Mouse (Mus musculus) megakaryocyte progenitor cell, adult 5-6 weeks (primary cell): Measurements from ENCODE around the gene Ankrd33. TPM values are rescaled to one million over a fixed set of nuclear protein-coding genes. Genes with fewer than 3 reads are reported as not detected.

Experiments
- ATAC-seq: replicated peaks from 2 replicates; pipeline ENCODE4 v1.8.0; 2016; ENCODE audit warnings: mild to moderate bottlenecking, moderate TSS enrichment, inconsistent platforms; ENCODE audit not compliant: poor library complexity
- total RNA-seq, 2 experiments: library from RNA; stranded (forward) in 1 of 2; stranded (reverse) in 1 of 2; fragments of 157-497, 149-512 nt in 1 of 2; fragments of 200-1000 nt in 1 of 2; gene quantifications; 2 replicates each; pipeline versions ENCODE4 v1.2.3 to v1.2.4; 2015 to 2017

Ankrd33 gene
- total RNA-seq, 2 experiments from 2014 or later, result not detected

- no peak for ATAC-seq
These were observed 6.1 kb downstream of the Ankrd33 start for GRCm38 (mm10) chr15:101121411-101122289.

GRCm38 (mm10) chr15:101122290-101122589, 6.7 kb downstream of the Ankrd33 start:
- ATAC-seq, result no peak

DNA sequence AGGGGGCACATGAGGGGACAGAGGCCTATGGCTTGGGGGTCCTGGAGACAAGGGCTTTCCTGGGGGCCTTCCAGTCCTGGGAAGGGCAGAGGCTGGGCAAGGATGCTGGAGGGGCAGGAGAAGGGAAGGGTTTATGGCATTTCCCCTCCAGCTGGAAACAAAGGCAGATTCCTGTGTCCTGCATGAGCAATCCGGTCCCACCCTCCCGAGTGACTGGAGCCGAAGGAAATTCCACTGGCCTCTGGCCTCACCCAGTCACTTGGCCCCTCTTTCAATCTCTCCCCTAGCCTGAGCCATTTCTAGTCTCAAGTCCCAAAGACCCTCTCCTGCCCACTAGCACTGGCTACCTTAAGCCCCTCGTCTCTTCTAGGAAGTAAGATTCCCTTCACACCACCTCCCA, 7.6 kb downstream of the Ankrd33 start:
- no peak for ATAC-seq

DNA sequence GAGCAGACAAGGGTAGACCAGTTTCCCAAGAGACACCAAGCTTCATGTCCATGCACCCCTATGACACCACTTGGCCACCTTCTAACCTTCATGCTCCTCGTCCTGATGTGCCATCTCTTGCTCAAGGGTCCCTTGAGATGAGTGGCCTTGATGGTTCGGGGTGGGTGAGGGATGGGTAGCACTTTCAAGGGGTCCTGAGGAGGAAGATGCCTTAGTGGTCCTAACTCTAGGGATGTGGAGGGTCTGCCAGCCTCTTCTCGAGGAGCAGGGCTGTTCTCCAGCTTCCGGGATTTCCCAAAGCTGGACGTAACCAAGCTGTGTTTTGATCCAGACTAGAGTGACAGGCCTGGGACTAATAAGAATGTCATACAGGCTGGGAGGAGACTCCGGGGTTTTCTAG, 10.0 kb downstream of the Ankrd33 start:
- ATAC-seq, result no peak

GRCm38 (mm10) chr15:101126876-101127544, 11.5 kb downstream of the Ankrd33 start:
- ATAC-seq, result no peak

DNA sequence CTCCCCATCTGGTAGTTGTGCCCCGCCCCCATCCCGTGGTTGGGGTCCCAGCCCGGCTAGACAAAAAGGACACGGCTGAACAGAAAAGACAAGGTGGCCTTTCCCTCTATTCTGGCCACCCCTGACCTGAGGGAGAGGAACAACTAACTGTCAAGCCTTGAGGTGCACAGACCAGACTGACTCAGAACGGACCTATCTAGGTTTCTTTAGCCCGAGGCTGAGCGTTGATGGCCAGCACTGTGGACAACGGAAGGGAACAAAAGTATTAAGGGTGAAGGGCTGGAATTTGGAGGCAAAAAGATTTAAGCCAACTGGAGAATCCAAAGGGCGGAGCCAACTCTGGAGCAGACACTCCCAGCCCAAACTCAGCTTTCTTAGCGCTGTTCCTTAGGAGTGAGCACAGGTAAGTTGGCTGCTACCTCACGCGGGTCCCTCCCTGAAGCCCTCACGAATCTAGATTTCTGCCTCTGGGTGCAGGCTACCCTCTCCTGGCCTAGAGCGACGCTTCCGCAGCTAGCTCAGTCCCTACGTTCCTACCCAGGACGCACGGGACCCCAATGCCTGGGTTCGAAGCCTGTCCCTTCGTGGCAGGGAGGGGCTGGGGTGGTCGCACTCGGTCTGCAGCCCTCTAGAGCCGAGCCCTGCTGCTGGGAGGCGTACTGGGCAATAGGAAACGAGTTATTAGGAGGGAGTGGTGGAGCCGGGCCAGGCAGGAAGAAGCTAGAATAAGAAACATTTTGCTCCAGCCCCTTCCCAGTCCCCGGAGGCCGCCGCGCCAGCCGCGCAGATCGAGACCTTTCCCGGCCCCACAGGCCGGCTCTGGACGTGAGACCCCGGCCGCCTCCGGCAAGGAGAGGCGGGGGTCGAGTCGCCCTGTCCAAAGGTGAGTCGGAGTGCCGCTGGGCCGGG, 12.9 kb downstream of the Ankrd33 start, which contains the start of gene Acvrl1:
Gene Acvrl1, plus strand, starts transcription at position 342 of the 909 bp plus-strand sequence.
- no peak for ATAC-seq

DNA sequence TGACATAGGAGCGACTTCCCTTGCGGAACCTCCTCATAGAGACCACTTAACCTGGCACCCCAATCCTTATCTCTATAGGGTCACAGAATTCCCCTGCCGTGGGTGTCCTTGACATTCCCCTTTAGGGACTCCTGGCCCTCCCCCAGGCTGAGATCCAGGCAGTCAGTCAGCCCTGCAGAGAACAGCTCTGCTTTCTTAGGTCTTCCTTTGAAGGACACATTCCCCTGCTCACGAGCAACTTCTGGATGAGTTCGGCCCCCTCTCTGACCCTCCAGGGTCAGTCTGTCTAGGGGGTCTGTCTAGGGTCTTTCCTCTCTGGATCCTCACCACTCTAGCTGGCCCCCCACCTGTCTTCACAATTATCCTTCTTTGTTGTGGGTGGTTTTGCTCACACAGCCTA, 13.9 kb downstream of the Ankrd33 start:
- no peak for ATAC-seq

DNA sequence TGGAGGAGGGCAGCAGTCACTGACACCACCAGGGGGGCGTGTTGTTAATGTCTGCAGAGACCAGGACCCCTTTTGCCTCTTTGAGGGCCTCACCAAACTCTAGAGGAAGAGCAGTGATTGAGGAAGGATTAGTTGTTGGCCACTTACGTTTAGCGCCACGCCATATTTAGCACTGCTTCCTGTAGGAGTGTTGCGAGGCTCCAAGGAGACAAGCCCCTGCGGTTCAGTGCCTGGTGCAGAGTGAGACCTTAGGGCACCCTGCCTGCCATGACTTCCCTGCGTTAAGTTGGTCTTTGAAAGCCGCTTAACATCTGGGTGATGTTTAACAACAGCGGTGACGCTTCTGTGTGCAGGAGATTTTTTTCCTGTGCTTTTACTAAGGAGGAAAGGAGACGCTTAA, 15.9 kb downstream of the Ankrd33 start:
- ATAC-seq, result no peak

DNA sequence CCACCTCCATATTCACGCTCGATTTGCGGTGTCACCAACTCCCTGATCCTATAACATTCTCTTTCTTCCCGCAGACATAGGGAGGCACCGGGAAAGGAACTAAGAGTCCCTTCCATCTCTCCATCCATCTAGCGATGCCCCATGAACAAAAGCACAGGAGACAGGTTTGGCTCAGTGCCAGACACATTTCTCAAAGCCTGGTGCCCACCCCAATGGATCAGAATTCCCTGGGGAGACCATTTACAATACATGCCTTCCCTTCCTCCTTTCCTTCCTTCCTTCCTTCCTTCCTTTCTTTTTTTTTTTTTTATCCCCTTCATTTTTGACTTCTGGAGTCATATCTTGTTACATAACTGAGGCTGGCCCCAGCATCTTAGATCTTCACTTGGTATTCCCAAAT, 16.5 kb downstream of the Ankrd33 start:
- ATAC-seq, result no peak

DNA sequence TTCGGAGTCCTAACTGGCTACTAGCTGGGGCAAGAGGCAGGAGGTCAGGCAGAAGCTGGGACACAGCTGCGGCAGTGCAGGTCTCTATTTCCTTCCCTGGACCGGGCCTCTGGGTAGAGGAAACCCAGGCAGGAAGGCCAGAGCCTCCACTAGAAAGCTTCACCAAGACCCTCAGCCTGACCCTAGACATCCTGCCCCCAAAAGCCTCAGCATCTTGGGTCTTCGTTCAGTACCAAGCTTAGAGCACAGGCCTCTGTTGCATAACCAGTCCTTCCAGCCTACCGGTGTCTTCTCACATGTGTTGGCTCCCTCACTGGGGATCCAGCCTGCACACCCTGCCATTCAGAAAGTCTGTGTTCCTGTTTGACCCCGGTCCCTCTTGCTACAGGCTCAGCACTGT, 17.2 kb downstream of the Ankrd33 start:
- no peak for ATAC-seq

DNA sequence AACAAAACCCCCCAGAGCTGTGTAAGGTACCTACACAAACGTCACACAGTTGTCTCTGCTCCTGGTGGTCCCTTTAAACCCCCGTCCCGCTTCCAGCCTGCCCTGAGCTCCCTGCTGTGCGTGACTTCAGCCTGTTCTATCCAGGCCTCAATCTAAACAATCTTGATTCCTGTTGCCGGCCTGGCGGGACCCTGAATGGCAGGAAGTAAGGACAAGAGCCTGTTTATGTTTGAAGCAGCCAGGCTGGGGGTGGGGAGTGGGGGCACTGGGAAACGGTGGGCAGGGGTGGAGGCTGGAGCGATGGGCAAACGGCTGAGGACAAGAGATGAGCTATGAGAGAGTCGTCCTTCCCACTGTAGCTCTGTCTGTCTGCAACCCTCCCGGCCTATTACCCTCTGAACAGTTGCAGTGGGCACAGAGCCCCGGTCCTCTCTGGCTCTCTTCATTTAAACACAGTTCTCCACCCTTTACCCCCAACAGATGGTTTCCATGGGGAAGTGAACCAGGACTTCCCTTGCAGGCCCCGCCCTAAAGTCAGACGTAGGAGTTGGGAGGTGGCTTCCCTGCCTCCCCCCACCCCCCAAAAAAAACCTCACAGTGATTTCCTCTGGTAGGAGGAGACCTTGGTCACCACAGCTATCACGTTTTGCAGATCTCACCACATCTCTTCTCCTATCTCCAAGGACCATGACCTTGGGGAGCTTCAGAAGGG, 18.6 kb downstream of the Ankrd33 start:
- peak; percentile 69 for ATAC-seq

DNA sequence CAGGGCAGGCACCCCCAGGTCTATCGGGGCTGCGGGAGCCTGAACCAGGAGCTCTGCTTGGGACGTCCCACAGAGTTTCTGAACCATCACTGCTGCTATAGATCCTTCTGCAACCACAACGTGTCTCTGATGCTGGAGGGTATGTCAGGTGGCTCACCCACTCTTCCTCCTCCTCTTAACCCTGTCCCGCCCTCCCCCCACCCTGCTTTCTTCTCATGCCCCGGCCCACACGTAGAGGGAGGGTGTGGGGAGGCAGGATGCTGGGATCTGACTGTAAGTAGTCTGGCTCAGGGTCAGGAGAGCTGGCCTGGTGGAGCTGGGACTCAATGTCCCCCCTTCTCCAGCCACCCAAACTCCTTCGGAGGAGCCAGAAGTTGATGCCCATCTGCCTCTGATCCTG, 19.9 kb downstream of the Ankrd33 start:
- no peak for ATAC-seq

- no peak for ATAC-seq
These were observed 21.9 kb downstream of the Ankrd33 start for GRCm38 (mm10) chr15:101137455-101137854.

DNA sequence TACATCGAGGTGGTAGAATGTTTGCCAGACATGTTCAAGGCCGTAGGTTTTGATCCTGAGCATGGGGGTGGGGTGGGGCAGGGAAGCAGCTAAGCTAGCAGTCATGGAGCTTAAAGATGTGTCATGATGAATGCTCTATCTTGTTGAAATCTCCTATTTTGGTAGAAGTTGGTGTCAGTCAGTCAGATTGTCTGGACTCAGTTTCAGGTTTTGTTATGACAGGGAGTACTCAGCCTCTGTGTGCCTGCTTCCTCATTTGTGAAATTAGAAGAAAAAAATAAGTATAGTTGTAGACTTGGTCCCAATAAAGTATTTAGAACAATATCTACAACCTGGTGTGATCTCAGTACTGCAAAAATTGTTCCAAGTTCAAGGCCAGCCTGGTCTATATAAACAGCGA, 23.1 kb downstream of the Ankrd33 start:
- ATAC-seq, result no peak

DNA sequence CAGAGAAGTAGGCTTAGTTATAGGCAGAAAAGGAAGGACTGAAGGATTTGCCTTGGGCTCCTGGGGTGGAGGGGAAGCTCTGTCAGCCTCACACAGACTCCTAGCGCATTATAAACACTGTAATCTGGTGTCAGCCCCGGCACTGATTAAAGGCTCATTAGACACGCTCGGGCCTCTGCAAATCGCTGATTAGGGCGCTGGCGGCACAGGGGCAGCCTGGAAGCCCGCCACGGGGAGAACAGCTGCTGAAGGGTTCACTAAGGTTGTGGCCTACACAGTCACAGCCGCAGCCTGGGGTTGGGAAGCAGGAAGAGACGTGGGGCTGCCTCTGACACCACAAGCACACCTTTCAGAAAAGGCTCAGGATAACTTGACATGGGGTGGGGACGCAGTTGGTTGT, 24.3 kb downstream of the Ankrd33 start:
- ATAC-seq, result peak; percentile 79

- no peak for ATAC-seq
These were observed 25.0 kb downstream of the Ankrd33 start for GRCm38 (mm10) chr15:101140587-101140986.

GRCm38 (mm10) chr15:101141061-101141541, 25.5 kb downstream of the Ankrd33 start:
- peak; percentile 17; the same call in 1 of the 2 replicates for ATAC-seq

DNA sequence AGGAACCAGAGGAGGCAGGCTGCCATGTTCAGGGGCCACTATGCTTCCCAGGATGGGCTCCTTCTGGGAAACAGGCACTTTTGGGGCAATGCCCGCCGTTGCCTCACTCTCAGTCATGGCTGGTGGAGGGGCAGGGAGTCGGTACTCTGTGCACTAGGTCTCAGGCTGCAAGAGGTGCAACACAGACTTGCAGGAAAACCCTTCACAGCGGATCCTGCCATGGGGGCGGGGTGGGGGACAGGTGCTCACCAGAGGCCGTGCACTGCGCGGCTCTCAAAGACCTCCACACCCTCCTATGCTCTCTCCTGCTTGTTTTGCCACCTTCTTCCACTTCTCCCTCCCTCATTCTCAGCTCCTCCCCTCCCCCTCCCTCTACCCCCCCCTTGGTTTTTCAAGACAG, 27.1 kb downstream of the Ankrd33 start:
- no peak for ATAC-seq

GRCm38 (mm10) chr15:101143494-101143893, 27.9 kb downstream of the Ankrd33 start:
- no peak for ATAC-seq

- ATAC-seq, result no peak
These were observed 28.6 kb downstream of the Ankrd33 start for GRCm38 (mm10) chr15:101144176-101144575.

GRCm38 (mm10) chr15:101144779-101145178, 29.2 kb downstream of the Ankrd33 start:
- no peak for ATAC-seq
